Mouse (Mus musculus): Measurements from ENCODE around the gene Enpep. TPM values are rescaled to one million over a fixed set of nuclear protein-coding genes. Genes with fewer than 3 reads are reported as not detected.

Gene Enpep
- total RNA-seq, 2 experiments from 2014 or later = not detected

GRCm38 (mm10) chr3:129313221-129313620 lies 19.3 kb downstream of the Enpep start:
- no peak for ATAC-seq (replicated peaks; ENCODE audit: poor library complexity)

GRCm38 (mm10) chr3:129312511-129312910 lies 20.0 kb downstream of the Enpep start:
- no peak for ATAC-seq (replicated peaks; ENCODE audit: poor library complexity)

GRCm38 (mm10) chr3:129311951-129312350 lies 20.6 kb downstream of the Enpep start:
- 0 out of 2 replicates have a peak, but pooled peaks have one; percentile 19 for ATAC-seq (replicated peaks; ENCODE audit: poor library complexity)

- ATAC-seq (replicated peaks; ENCODE audit: poor library complexity) = no peak
Observed at GRCm38 (mm10) chr3:129309926-129310325, 22.6 kb downstream of the Enpep start.

- no peak for ATAC-seq (replicated peaks; ENCODE audit: poor library complexity)
Observed at GRCm38 (mm10) chr3:129308876-129309275, 23.6 kb downstream of the Enpep start.

GRCm38 (mm10) chr3:129308102-129308752 lies 24.3 kb downstream of the Enpep start:
- peak; percentile 88 for ATAC-seq (replicated peaks; ENCODE audit: poor library complexity)

- peak; percentile 80 for ATAC-seq (replicated peaks; ENCODE audit: poor library complexity)
Observed at GRCm38 (mm10) chr3:129303941-129304340, 28.6 kb downstream of the Enpep start.

- peak; percentile 58 for ATAC-seq (replicated peaks; ENCODE audit: poor library complexity)
Observed at GRCm38 (mm10) chr3:129299874-129300273, 32.6 kb downstream of the Enpep start.

GRCm38 (mm10) chr3:129298606-129299005 lies 33.9 kb downstream of the Enpep start:
- ATAC-seq (replicated peaks; ENCODE audit: poor library complexity) = no peak

- peak; percentile 87 for ATAC-seq (replicated peaks; ENCODE audit: poor library complexity)
Observed at GRCm38 (mm10) chr3:129296994-129297393, 35.5 kb downstream of the Enpep start.

- peak; percentile 50 for ATAC-seq (replicated peaks; ENCODE audit: poor library complexity)
Observed at GRCm38 (mm10) chr3:129295883-129296282, 36.6 kb downstream of the Enpep start.

GRCm38 (mm10) chr3:129289536-129289935 lies 43.0 kb downstream of the Enpep start:
- ATAC-seq (replicated peaks; ENCODE audit: poor library complexity) = no peak

GRCm38 (mm10) chr3:129287140-129287539 lies 45.4 kb downstream of the Enpep start:
- ATAC-seq (replicated peaks; ENCODE audit: poor library complexity) = no peak

- ATAC-seq (replicated peaks; ENCODE audit: poor library complexity) = no peak
Observed at GRCm38 (mm10) chr3:129286426-129286825, 46.1 kb downstream of the Enpep start.

- ATAC-seq (replicated peaks; ENCODE audit: poor library complexity) = no peak
Observed at GRCm38 (mm10) chr3:129284326-129284725, 48.2 kb downstream of the Enpep start.

GRCm38 (mm10) chr3:129279441-129279840 lies 53.1 kb downstream of the Enpep start:
- peak; percentile 88 for ATAC-seq (replicated peaks; ENCODE audit: poor library complexity)

GRCm38 (mm10) chr3:129273156-129273831 lies 59.2 kb downstream of the Enpep start:
- no peak for ATAC-seq (replicated peaks; ENCODE audit: poor library complexity)

GRCm38 (mm10) chr3:129270044-129270443 lies 62.5 kb downstream of the Enpep start:
- ATAC-seq (replicated peaks; ENCODE audit: poor library complexity) = peak; percentile 100

- ATAC-seq (replicated peaks; ENCODE audit: poor library complexity) = no peak
Observed at GRCm38 (mm10) chr3:129268886-129269683, 63.4 kb downstream of the Enpep start.

GRCm38 (mm10) chr3:129258497-129258896 lies 74.0 kb downstream of the Enpep start:
- peak; percentile 61 for ATAC-seq (replicated peaks; ENCODE audit: poor library complexity)

GRCm38 (mm10) chr3:129256766-129257165 lies 75.8 kb downstream of the Enpep start:
- peak; percentile 60; the same call in 1 of the 2 replicates for ATAC-seq (replicated peaks; ENCODE audit: poor library complexity)

GRCm38 (mm10) chr3:129256283-129256682 lies 76.2 kb downstream of the Enpep start:
- no peak for ATAC-seq (replicated peaks; ENCODE audit: poor library complexity)

All from megakaryocyte progenitor cell, adult 5-6 weeks (primary cell).